Mouse (Mus musculus) stomach, postnatal 0 days (tissue): ENCODE results near the gene Magi2. TPM values are rescaled to one million over a fixed set of nuclear protein-coding genes. Genes with fewer than 3 reads are reported as not detected.

Experiments
- ATAC-seq: fragments of 200-750 bp; cut with Nextera tagmentation; 2 replicates; pipeline ENCODE4 v1.8.0; 2017; ENCODE audit not compliant: low FRiP score, low TSS enrichment
- DNase-seq: peaks from one replicate; pipeline ENCODE4 v3.0.0-alpha.2; 2016; ENCODE audit warnings: low spot score
- H3K27ac ChIP-seq: fragments of 300-500 bp; sonication (generic); replicated peaks from 2 replicates; pipeline ENCODE4 v1.5.1; 2014; ENCODE audit warnings: mild to moderate bottlenecking, control low read depth
- H3K27me3 ChIP-seq: fragments of 300-500 bp; sonication (generic); 2 replicates; pipeline ENCODE4 v1.6.1; 2014; ENCODE audit warnings: low read length; ENCODE audit not compliant: control insufficient read depth, insufficient read depth
- H3K36me3 ChIP-seq: fragments of 300-500 bp; sonication (generic); 2 replicates; pipeline ENCODE4 v1.6.1; 2014; ENCODE audit warnings: low read length, mixed read lengths; ENCODE audit not compliant: control insufficient read depth, insufficient read depth
- H3K4me1 ChIP-seq: fragments of 300-500 bp; sonication (generic); replicated peaks from 2 replicates; pipeline ENCODE4 v1.6.1; 2014; ENCODE audit warnings: antibody characterized with exemption; ENCODE audit not compliant: control insufficient read depth, insufficient read depth
- H3K4me2 ChIP-seq: fragments of 300-500 bp; sonication (generic); replicated peaks from 2 replicates; pipeline ENCODE4 v1.6.1; 2014; ENCODE audit warnings: low read depth, mild to moderate bottlenecking, control low read depth, moderate library complexity
- H3K4me3 ChIP-seq: fragments of 300-500 bp; sonication (generic); 2 replicates; pipeline ENCODE4 v1.5.1; 2014; ENCODE audit warnings: low read depth, low read length, control low read depth
- H3K9ac ChIP-seq: fragments of 300-500 bp; sonication (generic); 2 replicates; pipeline ENCODE4 v1.6.1; 2014; ENCODE audit warnings: mild to moderate bottlenecking, low read length, control low read depth, mixed read lengths
- H3K9me3 ChIP-seq: fragments of 300-500 bp; sonication (generic); 2 replicates; pipeline ENCODE4 v1.6.1; 2016; ENCODE audit warnings: low read length; ENCODE audit not compliant: control insufficient read depth
- CTCF ChIP-seq: IDR thresholded peaks from 2 replicates; pipeline ENCODE4 v1.5.1; 2016; ENCODE audit warnings: antibody characterized with exemption, low read depth, mild to moderate bottlenecking, moderate library complexity
- EP300 ChIP-seq: optimal IDR thresholded peaks from 2 replicates; pipeline ENCODE3; 2016; ENCODE audit warnings: antibody characterized with exemption
- WGBS: fragments of 180-500 bp; shearing (Covaris S2); extraction: QIAGEN DNeasy Blood & Tissue Kit; methylation state at CpG from one replicate; pipeline ENCODE4 v1.1.7; 2014; 5-methylcytosine and 5-hydroxymethylcytosine counted together
- polyA plus RNA-seq: library from polyadenylated mRNA; unstranded; fragments of >200 nt; fragmentation: Nextera tagmentation; extraction: Ambion mirVana; gene quantifications from 2 replicates; pipeline ENCODE4 v1.2.1, GENCODE M21; 2015

Magi2 gene
- polyA plus RNA-seq, 1 experiment from 2014 or later, result 1.9 TPM

DNA sequence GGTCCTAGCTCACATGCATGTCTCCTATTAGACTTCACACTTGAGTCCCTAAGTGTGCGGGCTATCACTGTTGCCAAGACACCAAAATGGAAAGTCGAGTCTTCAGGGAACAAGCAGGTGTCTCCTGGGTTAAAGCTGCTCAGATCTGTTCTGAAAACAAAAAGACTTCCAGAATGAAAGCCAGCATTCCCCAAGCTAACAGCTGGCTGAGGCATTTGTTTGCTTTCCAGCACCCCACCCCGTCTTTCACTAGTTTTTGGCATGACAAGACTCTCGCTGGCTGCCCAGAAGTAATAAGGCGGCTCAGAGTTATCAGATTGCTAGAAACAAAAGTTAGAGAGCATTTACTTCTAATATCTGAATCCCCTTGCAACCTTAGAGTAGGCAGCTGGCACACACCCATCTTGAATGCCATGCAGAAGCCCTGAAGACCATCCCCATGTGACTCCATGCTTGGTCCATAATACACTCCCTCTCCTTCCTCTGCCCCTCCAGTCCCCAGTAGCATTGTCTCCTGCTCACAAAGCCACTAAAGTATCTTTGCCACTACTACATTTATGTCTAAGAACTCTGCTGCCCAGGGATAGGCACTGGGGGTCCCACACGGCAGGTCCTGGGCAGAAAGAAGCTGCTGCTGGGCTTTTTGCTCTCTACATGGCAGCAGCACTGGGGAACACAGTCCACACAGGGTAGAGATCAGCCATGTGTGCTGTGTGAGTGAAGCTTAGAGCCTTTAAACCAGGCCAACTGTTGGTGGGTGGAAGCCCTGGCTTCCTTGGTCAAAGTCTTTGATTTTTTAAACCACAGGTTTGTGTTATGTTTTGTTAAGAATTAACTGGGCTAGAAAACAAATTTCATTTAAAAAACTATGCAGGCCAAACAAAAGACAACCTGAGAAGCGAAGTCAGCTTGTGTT, 1394.0 kb downstream of the Magi2 start:
- ATAC-seq (no peak), DNase-seq (no peak)
- Histone ChIP-seq H3K27me3 (no peaks in the 10 kb centered on the region), H3K4me3 (no peak overlapping the region), H3K4me1 (0 out of 2 replicates have a peak, but pooled peaks cover 2% of the 10 kb centered on the region), H3K4me2 (no peak overlapping the region), H3K27ac (no peak overlapping the region), H3K36me3 (no peaks in the 10 kb centered on the region), H3K9ac (no peak overlapping the region), H3K9me3 (no peaks in the 10 kb centered on the region)
- no peak for TF ChIP-seq CTCF
- no peak for TF ChIP-seq EP300
- WGBS, result 44% methylated on average over 7 of the region's 7 CpGs

DNA sequence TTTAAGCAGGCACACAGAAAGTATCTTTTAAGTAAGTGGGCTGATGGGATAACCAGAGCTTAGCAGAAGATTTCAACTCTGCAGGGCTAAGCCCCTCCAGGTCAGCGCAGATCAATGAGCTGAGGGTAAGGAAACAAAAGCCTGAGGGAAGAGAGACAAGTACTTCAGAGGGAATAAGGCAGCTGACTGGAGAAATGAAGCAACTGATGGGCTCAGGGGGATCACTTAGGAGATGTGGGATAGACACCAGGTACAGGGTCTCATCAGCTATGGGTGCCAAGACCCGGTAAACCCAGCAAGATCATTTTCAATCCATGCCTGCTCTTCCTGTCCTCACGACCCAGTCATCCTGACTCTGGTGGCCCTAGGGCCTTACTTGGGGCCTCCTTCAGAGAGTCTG, 1395.6 kb downstream of the Magi2 start:
- Histone ChIP-seq H3K4me3 (no peak overlapping the region), H3K4me2 (no peak overlapping the region), H3K9me3 (no peaks in the 10 kb centered on the region), H3K27ac (no peak overlapping the region), H3K36me3 (no peaks in the 10 kb centered on the region), H3K27me3 (no peaks in the 10 kb centered on the region), H3K9ac (no peak overlapping the region), H3K4me1 (0 out of 2 replicates have a peak, but pooled peaks cover 2% of the 10 kb centered on the region)
- DNase-seq (no peak), ATAC-seq (no peak)
- TF ChIP-seq EP300 (no peak), CTCF (no peak)
- 84% methylated on average over 3 of the region's 3 CpGs for WGBS

DNA sequence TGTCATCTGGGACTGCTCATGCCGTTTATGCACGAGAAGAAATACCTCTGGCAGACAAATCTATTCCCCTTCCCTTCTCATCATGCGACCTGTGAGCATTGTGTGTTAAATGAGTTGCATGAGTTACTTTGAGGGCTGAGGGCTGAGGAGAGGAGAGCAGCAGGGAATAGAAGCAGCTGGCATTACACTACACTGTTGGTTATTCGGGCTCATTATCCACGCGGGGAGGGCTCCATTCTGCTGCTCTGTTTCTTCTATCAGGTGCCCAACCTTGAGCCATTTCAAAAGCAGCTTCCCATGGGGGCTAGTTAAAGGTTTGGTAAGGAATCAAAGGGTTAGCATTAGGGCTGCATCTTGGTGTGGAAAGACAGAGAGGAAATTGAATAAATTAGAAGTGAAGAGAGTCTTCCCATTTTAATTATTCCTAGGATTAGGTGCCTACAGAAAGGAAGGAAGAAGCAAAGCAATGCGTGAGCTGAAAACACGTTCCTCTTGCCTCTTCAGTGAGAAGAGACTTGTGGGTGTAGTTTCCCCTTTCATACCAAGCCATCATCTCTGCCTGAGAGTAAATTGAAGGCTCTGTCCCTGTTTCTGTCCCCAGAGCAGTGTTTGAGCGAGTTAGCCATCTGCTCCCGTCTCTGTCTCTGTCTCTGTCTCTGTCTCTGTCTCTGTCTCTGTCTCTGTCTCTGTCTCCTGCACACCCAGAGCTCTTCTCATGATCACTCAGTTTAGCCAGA, 1396.2 kb downstream of the Magi2 start:
- DNase-seq (no peak), ATAC-seq (no peak)

GRCm38 (mm10) chr5:20625117-20625516, 1398.3 kb downstream of the Magi2 start:
- no peak for TF ChIP-seq EP300
- TF ChIP-seq CTCF, result no peak
- H3K9ac ChIP-seq, result no peak overlapping the region
- no peak for ATAC-seq

More for the DNA sequence above, 1396.2 kb downstream of the Magi2 start:
- no peak overlapping the region for H3K4me3 ChIP-seq
- WGBS, result 67% methylated on average over 10 of the region's 10 CpGs
- 0 out of 2 replicates have a peak, but pooled peaks cover 2% of the 10 kb centered on the region for H3K4me1 ChIP-seq
- no peak overlapping the region for H3K27ac ChIP-seq
- no peak overlapping the region for H3K9ac ChIP-seq
- no peak overlapping the region for H3K4me2 ChIP-seq
- TF ChIP-seq EP300 (no peak), CTCF (no peak)
- no peaks in the 10 kb centered on the region for H3K27me3 ChIP-seq
- H3K36me3 ChIP-seq, result no peaks in the 10 kb centered on the region
- H3K9me3 ChIP-seq, result no peaks in the 10 kb centered on the region

GRCm38 (mm10) chr5:20628954-20629601, 1402.2 kb downstream of the Magi2 start:
- no peak overlapping the region for H3K9ac ChIP-seq
- H3K9me3 ChIP-seq, result no peaks in the 10 kb centered on the region
- H3K4me3 ChIP-seq, result no peak overlapping the region
- H3K36me3 ChIP-seq, result no peaks in the 10 kb centered on the region
- no peaks in the 10 kb centered on the region for H3K4me1 ChIP-seq
- no peak for ATAC-seq
- TF ChIP-seq EP300, result no peak
- no peak for TF ChIP-seq CTCF
- H3K27ac ChIP-seq, result no peak overlapping the region
- no peak for DNase-seq
- no peak overlapping the region for H3K4me2 ChIP-seq
- 61% methylated on average over 4 of the region's 4 CpGs for WGBS
- no peaks in the 10 kb centered on the region for H3K27me3 ChIP-seq

More at GRCm38 (mm10) chr5:20625117-20625516, 1398.3 kb downstream of the Magi2 start:
- no peaks in the 10 kb centered on the region for H3K27me3 ChIP-seq
- H3K36me3 ChIP-seq, result no peaks in the 10 kb centered on the region
- no peaks in the 10 kb centered on the region for H3K9me3 ChIP-seq
- no peak for DNase-seq
- 0 out of 2 replicates have a peak, but pooled peaks cover 2% of the 10 kb centered on the region for H3K4me1 ChIP-seq
- H3K4me2 ChIP-seq, result no peak overlapping the region
- no peak overlapping the region for H3K4me3 ChIP-seq
- WGBS, result 63% methylated on average over 2 of the region's 2 CpGs
- H3K27ac ChIP-seq, result no peak overlapping the region
